Mouse (Mus musculus) forebrain, postnatal 0 days (tissue): Measurements from ENCODE around the gene Cuedc1. TPM values are rescaled to one million over a fixed set of nuclear protein-coding genes. Genes with fewer than 3 reads are reported as not detected.

Source experiments
- ATAC-seq: fragments of 200-750 bp; cut with Nextera tagmentation; 2 replicates; pipeline ENCODE4 v1.8.0; 2017; ENCODE audit warnings: mild to moderate bottlenecking, moderate library complexity
- DNase-seq: peaks from one replicate; pipeline ENCODE4 v3.0.0-alpha.2; 2015
- H3K27ac ChIP-seq: fragments of 300-500 bp; sonication (generic); 2 replicates; pipeline ENCODE4 v1.5.1; 2014; ENCODE audit warnings: low read depth, mild to moderate bottlenecking, antibody characterized with exemption, low read length, moderate library complexity, mixed read lengths
- H3K27me3 ChIP-seq: fragments of 300-500 bp; sonication (generic); 2 replicates; pipeline ENCODE4 v1.6.1; 2014; ENCODE audit warnings: mild to moderate bottlenecking, low read length, mixed read lengths; ENCODE audit not compliant: insufficient read depth
- H3K36me3 ChIP-seq: fragments of 300-500 bp; sonication (generic); 2 replicates; pipeline ENCODE4 v1.6.1; 2014; ENCODE audit warnings: mild to moderate bottlenecking, moderate library complexity; ENCODE audit not compliant: insufficient read depth
- H3K4me1 ChIP-seq: fragments of 300-500 bp; sonication (generic); 2 replicates; pipeline ENCODE4 v1.6.1; 2014; ENCODE audit warnings: antibody characterized with exemption; ENCODE audit not compliant: insufficient read depth
- H3K4me2 ChIP-seq: fragments of 300-500 bp; sonication (generic); 2 replicates; pipeline ENCODE4 v1.6.1; 2014; ENCODE audit warnings: low read depth, mild to moderate bottlenecking, moderate library complexity
- H3K4me3 ChIP-seq: fragments of 300-500 bp; sonication (generic); 2 replicates; pipeline ENCODE4 v1.5.1; 2014; ENCODE audit warnings: low read depth, low read length, mixed read lengths
- H3K9ac ChIP-seq: fragments of 300-500 bp; sonication (generic); 2 replicates; pipeline ENCODE4 v1.6.1; 2014; ENCODE audit warnings: mild to moderate bottlenecking
- H3K9me3 ChIP-seq: fragments of 300-500 bp; sonication (generic); 2 replicates; pipeline ENCODE4 v1.6.1; 2016; ENCODE audit warnings: low read length
- CTCF ChIP-seq: sonication (generic); IDR thresholded peaks from 2 replicates; pipeline ENCODE4 v1.5.1; 2016; ENCODE audit warnings: antibody characterized with exemption, control low read depth, low read depth
- WGBS: fragments of 180-500 bp; shearing (Covaris S2); extraction: QIAGEN DNeasy Blood & Tissue Kit; methylation state at CpG from one replicate; pipeline ENCODE4 v1.1.7; 2014; 5-methylcytosine and 5-hydroxymethylcytosine counted together
- polyA plus RNA-seq: library from polyadenylated mRNA; unstranded; fragments of >200 nt; fragmentation: Nextera tagmentation; extraction: Ambion mirVana; gene quantifications from 2 replicates; pipeline ENCODE4 v1.2.1, GENCODE M21; 2015
- total RNA-seq: library from RNA; depleted of rRNA; stranded (reverse); fragments of >200 nt; gene quantifications from 2 replicates; pipeline ENCODE4 v1.2.3, GENCODE M21; 2014

The Cuedc1 gene
- total and polyA plus RNA-seq, 2 experiments from 2014 or later: 34.6 to 34.7 TPM

GRCm38 (mm10) chr11:88068411-88069245 is 29.2 kb upstream of the Cuedc1 start:
- Histone ChIP-seq H3K9me3 (no peaks in the 10 kb centered on the region), H3K4me1 (peaks cover 21% of the 10 kb centered on the region)
- 3% methylated on average over 61 of the region's 92 CpGs for WGBS

GRCm38 (mm10) chr11:88069246-88069570 is 28.6 kb upstream of the Cuedc1 start:
- ATAC-seq: no peak
- no peaks in the 10 kb centered on the region for H3K27me3 ChIP-seq
- peak overlapping the region; percentile 96 for H3K9ac ChIP-seq
- peak overlapping the region; percentile 90 for H3K4me2 ChIP-seq
- no peaks in the 10 kb centered on the region for H3K36me3 ChIP-seq
- no peaks in the 10 kb centered on the region for H3K9me3 ChIP-seq
- no peak for TF ChIP-seq CTCF
- DNase-seq: no peak
- peak overlapping the region; percentile 95; the same call in 1 of the 2 replicates for H3K27ac ChIP-seq
- peak overlapping the region; percentile 97 for H3K4me3 ChIP-seq
- WGBS: 5% methylated on average over 12 of the region's 12 CpGs
- H3K4me1 ChIP-seq: peaks cover 21% of the 10 kb centered on the region

More at GRCm38 (mm10) chr11:88068411-88069245, 29.2 kb upstream of the Cuedc1 start:
- Histone ChIP-seq H3K36me3 (no peaks in the 10 kb centered on the region), H3K4me3 (peak overlapping the region; percentile 97), H3K4me2 (peak overlapping the region; percentile 90), H3K27ac (peak overlapping the region; percentile 95), H3K27me3 (no peaks in the 10 kb centered on the region), H3K9ac (peak overlapping the region; percentile 96)
- TF ChIP-seq CTCF: no peak
- DNase-seq (peak; percentile 37), ATAC-seq (peak; percentile 60)

- Histone ChIP-seq H3K4me2 (peak overlapping the region; percentile 90), H3K9me3 (no peaks in the 10 kb centered on the region), H3K27ac (no peak overlapping the region), H3K9ac (0 out of 2 replicates have a peak overlapping the region, but pooled peaks have one; percentile 6), H3K27me3 (no peaks in the 10 kb centered on the region), H3K36me3 (peaks cover 4% of the 10 kb centered on the region; the same call in 1 of the 2 replicates), H3K4me1 (peaks cover 21% of the 10 kb centered on the region), H3K4me3 (peak overlapping the region; percentile 97)
- no peak for TF ChIP-seq CTCF
- ATAC-seq (no peak), DNase-seq (no peak)
- 17% methylated on average over 4 of the region's 4 CpGs for WGBS
Measured at GRCm38 (mm10) chr11:88070392-88070791, 27.5 kb upstream of the Cuedc1 start.

GRCm38 (mm10) chr11:88071113-88071512 is 26.7 kb upstream of the Cuedc1 start:
- DNase-seq (no peak), ATAC-seq (no peak)
- H3K4me2 ChIP-seq: peak overlapping the region; percentile 90
- 23% methylated on average over 5 of the region's 5 CpGs for WGBS
- TF ChIP-seq CTCF: no peak
- H3K4me3 ChIP-seq: peak overlapping the region; percentile 11; the same call in 1 of the 2 replicates
- no peaks in the 10 kb centered on the region for H3K9me3 ChIP-seq
- H3K27ac ChIP-seq: no peak overlapping the region
- H3K4me1 ChIP-seq: peaks cover 21% of the 10 kb centered on the region
- no peaks in the 10 kb centered on the region for H3K27me3 ChIP-seq
- peaks cover 4% of the 10 kb centered on the region; the same call in 1 of the 2 replicates for H3K36me3 ChIP-seq
- 0 out of 2 replicates have a peak overlapping the region, but pooled peaks have one; percentile 6 for H3K9ac ChIP-seq

GRCm38 (mm10) chr11:88073343-88073875 is 24.4 kb upstream of the Cuedc1 start:
- no peak overlapping the region for H3K9ac ChIP-seq
- H3K4me2 ChIP-seq: no peak overlapping the region
- DNase-seq: no peak
- H3K36me3 ChIP-seq: peaks cover 16% of the 10 kb centered on the region
- no peak overlapping the region for H3K27ac ChIP-seq
- H3K9me3 ChIP-seq: no peaks in the 10 kb centered on the region
- TF ChIP-seq CTCF: no peak
- ATAC-seq: no peak
- no peak overlapping the region for H3K4me3 ChIP-seq
- peaks cover 21% of the 10 kb centered on the region for H3K4me1 ChIP-seq
- 77% methylated on average over 14 of the region's 14 CpGs for WGBS
- H3K27me3 ChIP-seq: no peaks in the 10 kb centered on the region

- ATAC-seq: no peak
- H3K4me3 ChIP-seq: no peak overlapping the region
- H3K36me3 ChIP-seq: peaks cover 39% of the 10 kb centered on the region
- H3K4me2 ChIP-seq: no peak overlapping the region
- H3K27ac ChIP-seq: no peak overlapping the region
- no peaks in the 10 kb centered on the region for H3K9me3 ChIP-seq
- no peak for DNase-seq
- no peak overlapping the region for H3K9ac ChIP-seq
- 7% methylated on average over 1 of the region's 1 CpGs for WGBS
- no peaks in the 10 kb centered on the region for H3K27me3 ChIP-seq
- peaks cover 8% of the 10 kb centered on the region for H3K4me1 ChIP-seq
- peak; percentile 33; the same call in 1 of the 2 replicates for TF ChIP-seq CTCF
Measured at GRCm38 (mm10) chr11:88075701-88076100, 22.2 kb upstream of the Cuedc1 start.

- DNase-seq (no peak), ATAC-seq (no peak)
- TF ChIP-seq CTCF: no peak
- H3K4me1 ChIP-seq: 0 out of 2 replicates have a peak, but pooled peaks cover 5% of the 10 kb centered on the region
- H3K4me2 ChIP-seq: no peak overlapping the region
- H3K36me3 ChIP-seq: peaks cover 46% of the 10 kb centered on the region
- 79% methylated on average over 1 of the region's 1 CpGs for WGBS
- H3K27me3 ChIP-seq: no peaks in the 10 kb centered on the region
- H3K4me3 ChIP-seq: no peak overlapping the region
- H3K9ac ChIP-seq: no peak overlapping the region
- H3K27ac ChIP-seq: no peak overlapping the region
- no peaks in the 10 kb centered on the region for H3K9me3 ChIP-seq
Measured at GRCm38 (mm10) chr11:88076394-88076793, 21.5 kb upstream of the Cuedc1 start.
